Mouse (Mus musculus): ENCODE measurements around the gene Wfikkn2. TPM values are rescaled to one million over a fixed set of nuclear protein-coding genes. Genes with fewer than 3 reads are reported as not detected.

The Wfikkn2 gene
- total RNA-seq, 1 experiment: 0.31 TPM

DNA sequence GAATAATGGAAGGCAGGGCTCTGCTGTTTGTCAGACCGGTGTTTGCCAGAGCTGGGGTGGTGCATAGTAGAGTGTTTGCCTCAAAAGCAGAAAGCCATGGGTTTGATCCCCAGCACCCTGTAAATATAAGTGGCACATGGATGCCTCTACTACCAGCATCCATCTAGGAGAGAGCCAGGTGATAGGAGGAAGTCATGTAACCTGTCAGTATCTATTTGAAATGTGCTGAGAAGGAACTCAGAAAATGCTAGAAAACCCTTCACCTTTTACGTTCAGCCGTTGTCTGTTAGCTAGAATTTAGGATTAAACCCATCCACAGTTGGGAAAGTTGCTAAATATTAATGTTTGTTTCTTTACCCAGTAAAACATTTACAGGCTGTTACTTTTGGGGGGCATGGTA, 30.2 kb downstream of the Wfikkn2 start:
- in situ Hi-C loops (cut with MboI; ENCODE audit: low sequenced_read_pairs in 2 of 2, unreplicated experiment in 2 of 2): no loop called here
- Histone ChIP-seq H3K4me1 (ENCODE audit: control insufficient read depth in 2 of 2, insufficient read depth in 2 of 2, low read length in 2 of 2, poor library complexity in 1 of 2) (peaks cover 3 to 4% of the 10 kb centered on the region in 2 experiments; a peak in 2 of 4 replicates), H3K36me3 (ENCODE audit: control insufficient read depth, insufficient read depth, low read length, poor library complexity, severe bottlenecking) (peaks cover 12% of the 10 kb centered on the region), H3K9ac (ENCODE audit: insufficient read depth, low read depth, low read length, poor library complexity, severe bottlenecking) (no peak overlapping the region), H3K4me3 (ENCODE audit: insufficient read depth in 1 of 2, low read depth in 1 of 2, low read length in 2 of 2, poor library complexity in 1 of 2, severe bottlenecking in 1 of 2) (no peak overlapping the region), H3K27ac (ENCODE audit: insufficient read depth, low read depth, low read length, poor library complexity, severe bottlenecking) (no peak overlapping the region), H3K9me3 (ENCODE audit: control insufficient read depth, insufficient read depth, low read depth, low read length) (no peaks in the 10 kb centered on the region)
- DNase-seq (ENCODE audit: low read depth, low spot score): no peak
- TF ChIP-seq CHD2 (IDR thresholded peaks at IDR 0.05; ENCODE audit: low read depth, low read length): no peak
- TF ChIP-seq ZC3H11A (IDR thresholded peaks at IDR 0.05; ENCODE audit: borderline replicate concordance, low read depth, low read length): no peak
- TF ChIP-seq MAFK (IDR thresholded peaks at IDR 0.05; ENCODE audit: insufficient read depth, low read depth, low read length): no peak
- TF ChIP-seq ZNF384 (IDR thresholded peaks at IDR 0.05; ENCODE audit: low read depth, low read length): no peak
- TF ChIP-seq HCFC1 (IDR thresholded peaks at IDR 0.05; ENCODE audit: borderline replicate concordance, insufficient read depth, low read length): no peak

- TF ChIP-seq ZNF384 (IDR thresholded peaks at IDR 0.05; ENCODE audit: low read depth, low read length) (no peak), MAFK (IDR thresholded peaks at IDR 0.05; ENCODE audit: insufficient read depth, low read depth, low read length) (no peak)
- peaks cover 3 to 8% of the 10 kb centered on the region in 2 experiments; a peak in 2 of 4 replicates for H3K4me1 ChIP-seq (ENCODE audit: control insufficient read depth in 2 of 2, insufficient read depth in 2 of 2, low read length in 2 of 2, poor library complexity in 1 of 2)
- 0 out of 4 replicates have a peak overlapping the region, but pooled peaks of 1 of the 2 experiments have one; percentile 5 for H3K4me3 ChIP-seq (ENCODE audit: insufficient read depth in 1 of 2, low read depth in 1 of 2, low read length in 2 of 2, poor library complexity in 1 of 2, severe bottlenecking in 1 of 2)
- no peak overlapping the region for H3K27ac ChIP-seq (ENCODE audit: insufficient read depth, low read depth, low read length, poor library complexity, severe bottlenecking)
- in situ Hi-C loops (cut with MboI; ENCODE audit: low sequenced_read_pairs in 2 of 2, unreplicated experiment in 2 of 2): no loop called here
- peak overlapping the region; percentile 9; the same call in 1 of the 2 replicates for H3K9ac ChIP-seq (ENCODE audit: insufficient read depth, low read depth, low read length, poor library complexity, severe bottlenecking)
- DNase-seq (ENCODE audit: low read depth, low spot score): no peak
- no peaks in the 10 kb centered on the region for H3K9me3 ChIP-seq (ENCODE audit: control insufficient read depth, insufficient read depth, low read depth, low read length)
- H3K36me3 ChIP-seq (ENCODE audit: control insufficient read depth, insufficient read depth, low read length, poor library complexity, severe bottlenecking): peaks cover 12% of the 10 kb centered on the region
These were observed 31.8 kb downstream of the Wfikkn2 start for GRCm38 (mm10) chr11:94213735-94214594.

DNA sequence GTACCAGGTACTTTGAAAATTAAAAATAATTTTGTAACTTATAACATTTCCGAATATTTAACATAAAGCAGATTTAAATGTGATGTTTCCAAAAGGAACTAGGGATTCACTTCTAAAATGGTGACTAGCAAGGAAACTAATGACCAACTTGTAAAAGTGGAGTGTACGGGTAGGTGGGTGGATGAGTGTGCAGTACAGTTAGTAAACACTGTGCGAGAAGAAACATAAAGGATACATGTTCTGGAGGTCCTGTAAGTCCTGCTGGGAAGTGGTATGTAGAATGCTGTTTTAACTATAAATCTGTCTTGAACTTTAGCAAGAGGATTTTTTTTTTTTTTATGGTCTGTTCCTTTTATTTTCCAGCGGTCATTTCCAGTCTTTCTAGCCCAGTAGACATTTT, 32.8 kb downstream of the Wfikkn2 start:
- TF ChIP-seq CHD2 (IDR thresholded peaks at IDR 0.05; ENCODE audit: low read depth, low read length) (no peak), ZNF384 (IDR thresholded peaks at IDR 0.05; ENCODE audit: low read depth, low read length) (no peak), HCFC1 (IDR thresholded peaks at IDR 0.05; ENCODE audit: borderline replicate concordance, insufficient read depth, low read length) (no peak), MAFK (IDR thresholded peaks at IDR 0.05; ENCODE audit: insufficient read depth, low read depth, low read length) (no peak), ZC3H11A (IDR thresholded peaks at IDR 0.05; ENCODE audit: borderline replicate concordance, low read depth, low read length) (no peak)
- in situ Hi-C loops (cut with MboI; ENCODE audit: low sequenced_read_pairs in 2 of 2, unreplicated experiment in 2 of 2): no loop called here
- no peak for DNase-seq (ENCODE audit: low read depth, low spot score)
- Histone ChIP-seq H3K36me3 (ENCODE audit: control insufficient read depth, insufficient read depth, low read length, poor library complexity, severe bottlenecking) (peaks cover 12% of the 10 kb centered on the region), H3K9me3 (ENCODE audit: control insufficient read depth, insufficient read depth, low read depth, low read length) (no peaks in the 10 kb centered on the region), H3K27ac (ENCODE audit: insufficient read depth, low read depth, low read length, poor library complexity, severe bottlenecking) (no peak overlapping the region), H3K4me3 (ENCODE audit: insufficient read depth in 1 of 2, low read depth in 1 of 2, low read length in 2 of 2, poor library complexity in 1 of 2, severe bottlenecking in 1 of 2) (peak overlapping the region in 1 of 2 experiments; percentile 80; a peak in 2 of 4 replicates), H3K4me1 (ENCODE audit: control insufficient read depth in 2 of 2, insufficient read depth in 2 of 2, low read length in 2 of 2, poor library complexity in 1 of 2) (peaks cover 3 to 8% of the 10 kb centered on the region in 2 experiments; a peak in 2 of 4 replicates), H3K9ac (ENCODE audit: insufficient read depth, low read depth, low read length, poor library complexity, severe bottlenecking) (no peak overlapping the region)

GRCm38 (mm10) chr11:94212489-94212836, 33.3 kb downstream of the Wfikkn2 start:
- peaks cover 3 to 8% of the 10 kb centered on the region in 2 experiments; a peak in 2 of 4 replicates for H3K4me1 ChIP-seq (ENCODE audit: control insufficient read depth in 2 of 2, insufficient read depth in 2 of 2, low read length in 2 of 2, poor library complexity in 1 of 2)
- peak overlapping the region; percentile 80 to 94 for H3K4me3 ChIP-seq (ENCODE audit: insufficient read depth in 1 of 2, low read depth in 1 of 2, low read length in 2 of 2, poor library complexity in 1 of 2, severe bottlenecking in 1 of 2)
- H3K36me3 ChIP-seq (ENCODE audit: control insufficient read depth, insufficient read depth, low read length, poor library complexity, severe bottlenecking): peaks cover 12% of the 10 kb centered on the region
- peak overlapping the region; percentile 93 for H3K9ac ChIP-seq (ENCODE audit: insufficient read depth, low read depth, low read length, poor library complexity, severe bottlenecking)
- TF ChIP-seq HCFC1 (IDR thresholded peaks at IDR 0.05; ENCODE audit: borderline replicate concordance, insufficient read depth, low read length) (no peak), MAFK (IDR thresholded peaks at IDR 0.05; ENCODE audit: insufficient read depth, low read depth, low read length) (no peak), ZC3H11A (IDR thresholded peaks at IDR 0.05; ENCODE audit: borderline replicate concordance, low read depth, low read length) (no peak), ZNF384 (IDR thresholded peaks at IDR 0.05; ENCODE audit: low read depth, low read length) (no peak), CHD2 (IDR thresholded peaks at IDR 0.05; ENCODE audit: low read depth, low read length) (no peak)
- H3K27ac ChIP-seq (ENCODE audit: insufficient read depth, low read depth, low read length, poor library complexity, severe bottlenecking): peak overlapping the region; percentile 51; the same call in 1 of the 2 replicates
- no peak for DNase-seq (ENCODE audit: low read depth, low spot score)
- in situ Hi-C loops (cut with MboI; ENCODE audit: low sequenced_read_pairs in 2 of 2, unreplicated experiment in 2 of 2): no loop called here
- no peaks in the 10 kb centered on the region for H3K9me3 ChIP-seq (ENCODE audit: control insufficient read depth, insufficient read depth, low read depth, low read length)
